Mouse (Mus musculus) hindbrain, embryonic 15.5 days (tissue): ENCODE data around the gene Smco2. TPM values are rescaled to one million over a fixed set of nuclear protein-coding genes. Genes with fewer than 3 reads are reported as not detected.

ENCODE experiments used
- ATAC-seq: fragments of 200-750 bp; cut with Nextera tagmentation; 2 replicates; pipeline ENCODE4 v1.8.0; 2017; ENCODE audit warnings: low read depth, moderate number of reproducible peaks, moderate TSS enrichment; ENCODE audit not compliant: low FRiP score
- H3K27ac ChIP-seq: fragments of 300-500 bp; sonication (generic); replicated peaks from 2 replicates; pipeline ENCODE4 v1.5.1; 2015; ENCODE audit warnings: mild to moderate bottlenecking, inconsistent platforms
- H3K27me3 ChIP-seq: fragments of 300-500 bp; sonication (generic); 2 replicates; pipeline ENCODE4 v1.6.1; 2015; ENCODE audit warnings: control low read depth, inconsistent platforms
- H3K36me3 ChIP-seq: fragments of 300-500 bp; sonication (generic); 2 replicates; pipeline ENCODE4 v1.6.1; 2015; ENCODE audit warnings: control low read depth, inconsistent platforms
- H3K4me1 ChIP-seq: fragments of 300-500 bp; sonication (generic); replicated peaks from 2 replicates; pipeline ENCODE4 v1.6.1; 2015; ENCODE audit warnings: control low read depth, inconsistent platforms
- H3K4me2 ChIP-seq: fragments of 300-500 bp; sonication (generic); 2 replicates; pipeline ENCODE4 v1.6.1; 2015; ENCODE audit warnings: moderate library complexity, mild to moderate bottlenecking, inconsistent platforms
- H3K4me3 ChIP-seq: fragments of 300-500 bp; sonication (generic); 2 replicates; pipeline ENCODE4 v1.5.1; 2015; ENCODE audit warnings: mild to moderate bottlenecking, inconsistent platforms
- H3K9ac ChIP-seq: fragments of 300-500 bp; sonication (generic); 2 replicates; pipeline ENCODE4 v1.6.1; 2015; ENCODE audit warnings: inconsistent platforms
- H3K9me3 ChIP-seq: fragments of 300-500 bp; sonication (generic); 2 replicates; pipeline ENCODE4 v1.6.1; 2016; ENCODE audit warnings: control low read depth, inconsistent platforms
- WGBS: fragments of 180-500 bp; shearing (Covaris S2); methylation state at CpG from one replicate; pipeline ENCODE4 v1.1.7; 2015; 5-methylcytosine and 5-hydroxymethylcytosine counted together
- polyA plus RNA-seq: library from polyadenylated mRNA; unstranded; fragments of >200 nt; fragmentation: Nextera tagmentation; extraction: Ambion mirVana; gene quantifications from 2 replicates; pipeline ENCODE4 v1.2.1, GENCODE M21; 2015

Gene Smco2
- polyA plus RNA-seq = not detected in 2 replicates

GRCm38 (mm10) chr6:146850050-146850449 is at the start of gene Smco2:
Gene Smco2, plus strand, starts transcription at chr6:146850104.
- WGBS = 75% methylated on average over 4 of the region's 4 CpGs
- H3K27me3 ChIP-seq = no peaks in the 10 kb centered on the region

GRCm38 (mm10) chr6:146809991-146810390 is 39.9 kb upstream of the Smco2 start:
- Histone ChIP-seq H3K4me1 (no peaks in the 10 kb centered on the region), H3K4me2 (no peak overlapping the region), H3K4me3 (no peak overlapping the region), H3K9me3 (no peaks in the 10 kb centered on the region), H3K27me3 (no peaks in the 10 kb centered on the region), H3K36me3 (no peaks in the 10 kb centered on the region), H3K27ac (no peak overlapping the region), H3K9ac (no peak overlapping the region)
- 91% methylated on average over 6 of the region's 6 CpGs for WGBS
- ATAC-seq = no peak

More at GRCm38 (mm10) chr6:146850050-146850449, at the start of gene Smco2:
- Histone ChIP-seq H3K9ac (no peak within 1 kb of the TSS), H3K27ac (no peak within 1 kb of the TSS), H3K4me2 (no peak within 1 kb of the TSS), H3K4me3 (no peak within 1 kb of the TSS), H3K36me3 (no peaks in the 10 kb centered on the region), H3K9me3 (no peaks in the 10 kb centered on the region), H3K4me1 (no peaks in the 10 kb centered on the region)
- no peak for ATAC-seq

GRCm38 (mm10) chr6:146813007-146813406 is 36.9 kb upstream of the Smco2 start:
- Histone ChIP-seq H3K4me2 (no peak overlapping the region), H3K27ac (no peak overlapping the region), H3K9me3 (no peaks in the 10 kb centered on the region), H3K27me3 (no peaks in the 10 kb centered on the region), H3K36me3 (no peaks in the 10 kb centered on the region), H3K4me3 (no peak overlapping the region), H3K4me1 (no peaks in the 10 kb centered on the region), H3K9ac (no peak overlapping the region)
- no peak for ATAC-seq
- 89% methylated on average over 5 of the region's 5 CpGs for WGBS

- no peaks in the 10 kb centered on the region for H3K36me3 ChIP-seq
- no peak overlapping the region for H3K4me2 ChIP-seq
- H3K9ac ChIP-seq = no peak overlapping the region
- no peaks in the 10 kb centered on the region for H3K9me3 ChIP-seq
- no peak overlapping the region for H3K27ac ChIP-seq
- no peaks in the 10 kb centered on the region for H3K27me3 ChIP-seq
- no peaks in the 10 kb centered on the region for H3K4me1 ChIP-seq
- WGBS = 83% methylated on average over 29 of the region's 29 CpGs
- H3K4me3 ChIP-seq = no peak overlapping the region
- no peak for ATAC-seq
Observed at GRCm38 (mm10) chr6:146820177-146820965, 29.5 kb upstream of the Smco2 start.

- H3K9ac ChIP-seq = no peak overlapping the region
- no peaks in the 10 kb centered on the region for H3K9me3 ChIP-seq
- no peaks in the 10 kb centered on the region for H3K36me3 ChIP-seq
- H3K4me1 ChIP-seq = no peaks in the 10 kb centered on the region
- H3K27me3 ChIP-seq = no peaks in the 10 kb centered on the region
- 92% methylated on average over 13 of the region's 13 CpGs for WGBS
- H3K4me3 ChIP-seq = no peak overlapping the region
- H3K4me2 ChIP-seq = no peak overlapping the region
- no peak overlapping the region for H3K27ac ChIP-seq
- no peak for ATAC-seq
Observed at GRCm38 (mm10) chr6:146821958-146822357, 27.9 kb upstream of the Smco2 start.

GRCm38 (mm10) chr6:146824727-146825486 is 25.0 kb upstream of the Smco2 start:
- no peaks in the 10 kb centered on the region for H3K9me3 ChIP-seq
- 42% methylated on average over 16 of the region's 16 CpGs for WGBS

GRCm38 (mm10) chr6:146825487-146825773 is 24.5 kb upstream of the Smco2 start:
- Histone ChIP-seq H3K27ac (no peak overlapping the region), H3K9me3 (no peaks in the 10 kb centered on the region), H3K9ac (no peak overlapping the region), H3K4me2 (no peak overlapping the region), H3K27me3 (no peaks in the 10 kb centered on the region), H3K4me3 (no peak overlapping the region), H3K4me1 (no peaks in the 10 kb centered on the region), H3K36me3 (no peaks in the 10 kb centered on the region)
- 78% methylated on average over 1 of the region's 1 CpGs for WGBS
- ATAC-seq = peak; percentile 34

More at GRCm38 (mm10) chr6:146824727-146825486, 25.0 kb upstream of the Smco2 start:
- Histone ChIP-seq H3K27ac (no peak overlapping the region), H3K4me3 (no peak overlapping the region), H3K4me1 (no peaks in the 10 kb centered on the region), H3K4me2 (no peak overlapping the region), H3K36me3 (no peaks in the 10 kb centered on the region), H3K27me3 (no peaks in the 10 kb centered on the region), H3K9ac (no peak overlapping the region)
- ATAC-seq = peak; percentile 42

GRCm38 (mm10) chr6:146831320-146831719 is 18.6 kb upstream of the Smco2 start:
- Histone ChIP-seq H3K4me2 (no peak overlapping the region), H3K9ac (no peak overlapping the region), H3K4me3 (no peak overlapping the region), H3K4me1 (no peaks in the 10 kb centered on the region), H3K27me3 (no peaks in the 10 kb centered on the region), H3K9me3 (no peaks in the 10 kb centered on the region), H3K27ac (no peak overlapping the region), H3K36me3 (0 out of 2 replicates have a peak, but pooled peaks cover 6% of the 10 kb centered on the region)
- 75% methylated on average over 12 of the region's 12 CpGs for WGBS
- ATAC-seq = no peak

GRCm38 (mm10) chr6:146833485-146834314 is 16.2 kb upstream of the Smco2 start:
- 0 out of 2 replicates have a peak, but pooled peaks cover 6% of the 10 kb centered on the region for H3K36me3 ChIP-seq
- no peak overlapping the region for H3K4me3 ChIP-seq
- peak; percentile 92 for ATAC-seq
- no peaks in the 10 kb centered on the region for H3K27me3 ChIP-seq
- H3K9ac ChIP-seq = no peak overlapping the region
- H3K27ac ChIP-seq = no peak overlapping the region
- no peak overlapping the region for H3K4me2 ChIP-seq
- H3K4me1 ChIP-seq = no peaks in the 10 kb centered on the region
- no peaks in the 10 kb centered on the region for H3K9me3 ChIP-seq
- WGBS = 76% methylated on average over 6 of the region's 6 CpGs

GRCm38 (mm10) chr6:146834342-146834741 is 15.6 kb upstream of the Smco2 start:
- Histone ChIP-seq H3K4me2 (no peak overlapping the region), H3K4me1 (no peaks in the 10 kb centered on the region), H3K27me3 (no peaks in the 10 kb centered on the region), H3K9ac (no peak overlapping the region), H3K4me3 (no peak overlapping the region), H3K36me3 (0 out of 2 replicates have a peak, but pooled peaks cover 6% of the 10 kb centered on the region), H3K27ac (no peak overlapping the region), H3K9me3 (no peaks in the 10 kb centered on the region)
- ATAC-seq = no peak
- WGBS = 81% methylated on average over 3 of the region's 3 CpGs

- Histone ChIP-seq H3K4me2 (no peak overlapping the region), H3K4me3 (no peak overlapping the region), H3K27me3 (no peaks in the 10 kb centered on the region), H3K4me1 (no peaks in the 10 kb centered on the region), H3K9ac (no peak overlapping the region), H3K27ac (no peak overlapping the region), H3K36me3 (0 out of 2 replicates have a peak, but pooled peaks cover 6% of the 10 kb centered on the region), H3K9me3 (no peaks in the 10 kb centered on the region)
- 47% methylated on average over 4 of the region's 4 CpGs for WGBS
- ATAC-seq = no peak
Observed at GRCm38 (mm10) chr6:146835784-146836183, 14.1 kb upstream of the Smco2 start.

- H3K9ac ChIP-seq = no peak overlapping the region
- H3K9me3 ChIP-seq = no peaks in the 10 kb centered on the region
- no peak for ATAC-seq
- no peaks in the 10 kb centered on the region for H3K36me3 ChIP-seq
- H3K27ac ChIP-seq = no peak overlapping the region
- H3K4me3 ChIP-seq = no peak overlapping the region
- H3K4me2 ChIP-seq = no peak overlapping the region
- no peaks in the 10 kb centered on the region for H3K4me1 ChIP-seq
- WGBS = 80% methylated on average over 7 of the region's 7 CpGs
- no peaks in the 10 kb centered on the region for H3K27me3 ChIP-seq
Observed at GRCm38 (mm10) chr6:146837316-146837715, 12.6 kb upstream of the Smco2 start.
